Mouse (Mus musculus): Measurements from ENCODE around the gene Boll. TPM values are rescaled to one million over a fixed set of nuclear protein-coding genes. Genes with fewer than 3 reads are reported as not detected.
"Not testable (repeated sequence)": the region's sequence is repeated elsewhere in the genome, so short reads cannot be mapped to it uniquely, and the experiment has no call there.

Boll gene
- polyA plus RNA-seq, 1 experiment from 2014 or later = 0.28 TPM

DNA sequence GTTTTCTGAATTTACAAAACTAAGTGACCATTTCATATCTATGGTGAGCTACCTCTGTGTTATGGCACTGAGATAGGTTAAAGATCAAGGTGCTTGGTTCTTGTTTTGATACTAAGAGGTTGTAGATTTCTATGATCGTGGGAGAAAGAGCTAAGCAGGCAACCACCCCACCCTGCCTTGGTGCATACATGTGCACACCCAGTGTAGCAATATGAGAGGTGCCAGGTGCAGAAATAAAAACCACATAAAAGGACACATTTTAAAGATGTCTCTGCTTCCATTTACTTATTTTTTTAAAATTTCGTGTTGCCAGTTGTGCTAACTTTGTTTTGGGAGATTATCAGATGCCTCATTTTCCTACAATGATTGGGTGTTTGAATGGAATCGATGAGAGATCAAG lies 9.4 kb upstream of the Boll start:
- no peaks in the 10 kb centered on the region for H3K36me3 ChIP-seq
- H3K9me3 ChIP-seq = no peaks in the 10 kb centered on the region
- no peaks in the 10 kb centered on the region for H3K27me3 ChIP-seq
- H3K9ac ChIP-seq (replicated peaks) = no peak overlapping the region
- 83% methylated on average over 3 of the region's 3 CpGs for WGBS
- no peak for ATAC-seq (ENCODE audit: low FRiP score, low read depth)
- H3K4me3 ChIP-seq = no peak overlapping the region
- H3K27ac ChIP-seq (replicated peaks) = no peak overlapping the region
- no peaks in the 10 kb centered on the region for H3K4me1 ChIP-seq
- no peak overlapping the region for H3K4me2 ChIP-seq (replicated peaks)

DNA sequence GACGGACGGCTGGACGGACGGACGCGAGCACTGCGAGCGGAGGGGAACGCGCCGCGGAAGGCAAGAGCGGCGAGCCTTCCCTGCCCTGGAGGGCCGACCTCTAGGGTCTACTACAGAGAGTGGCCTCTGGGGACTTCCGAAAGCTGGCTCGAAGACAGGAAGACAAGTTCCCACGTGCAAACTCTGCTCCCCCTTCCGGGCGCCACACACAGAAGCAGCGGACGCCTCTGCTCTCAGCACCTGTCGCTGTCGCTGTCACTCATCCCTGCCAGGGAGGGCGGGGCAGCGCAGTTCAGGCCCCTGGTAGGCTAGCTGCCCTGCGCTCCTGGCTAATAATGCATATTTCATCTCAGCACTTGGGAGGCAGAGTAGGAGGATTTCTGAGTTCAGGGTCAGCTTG lies 317 bp upstream of the Boll start:
- Histone ChIP-seq H3K4me3 (peak overlapping the region; percentile 51), H3K9me3 (0 out of 2 replicates have a peak, but pooled peaks cover 4% of the 10 kb centered on the region), H3K4me2 (replicated peaks) (peak overlapping the region; percentile 58), H3K27ac (replicated peaks) (no peak overlapping the region), H3K36me3 (no peaks in the 10 kb centered on the region), H3K9ac (replicated peaks) (no peak overlapping the region), H3K4me1 (0 out of 2 replicates have a peak, but pooled peaks cover 6% of the 10 kb centered on the region), H3K27me3 (peaks cover 21% of the 10 kb centered on the region)
- ATAC-seq (ENCODE audit: low FRiP score, low read depth) = peak; percentile 86
- under 1% methylated on average over 13 of the region's 27 CpGs for WGBS

DNA sequence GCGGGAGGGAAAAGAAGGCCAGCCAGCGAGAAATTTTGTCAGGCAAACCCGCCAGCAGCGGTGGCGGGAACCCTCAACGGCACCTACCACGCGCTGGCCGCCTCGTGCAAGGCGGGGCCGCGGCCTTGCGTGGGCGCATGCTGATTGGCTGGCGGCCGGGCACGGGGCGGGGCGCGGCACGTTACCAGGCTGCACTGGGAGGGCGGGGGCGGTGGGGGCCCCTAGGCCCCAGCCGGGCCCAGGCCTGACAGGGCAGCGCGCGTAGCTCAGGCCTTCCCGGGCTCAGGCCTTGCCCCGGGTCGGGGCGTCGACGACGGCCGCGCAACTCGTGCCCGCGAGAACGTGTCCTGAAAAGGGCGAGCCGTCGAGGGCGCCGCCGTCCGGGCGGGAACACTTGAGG lies 635 bp downstream of the Boll start:
- peak overlapping the region; percentile 51 for H3K4me3 ChIP-seq
- H3K36me3 ChIP-seq = no peaks in the 10 kb centered on the region
- 52% methylated on average over 44 of the region's 49 CpGs for WGBS
- H3K9me3 ChIP-seq = 0 out of 2 replicates have a peak, but pooled peaks cover 4% of the 10 kb centered on the region
- 0 out of 2 replicates have a peak, but pooled peaks cover 6% of the 10 kb centered on the region for H3K4me1 ChIP-seq
- peak overlapping the region; percentile 58 for H3K4me2 ChIP-seq (replicated peaks)
- H3K27me3 ChIP-seq = peaks cover 21% of the 10 kb centered on the region
- H3K9ac ChIP-seq (replicated peaks) = no peak overlapping the region
- no peak overlapping the region for H3K27ac ChIP-seq (replicated peaks)
- ATAC-seq (ENCODE audit: low FRiP score, low read depth) = peak; percentile 66

DNA sequence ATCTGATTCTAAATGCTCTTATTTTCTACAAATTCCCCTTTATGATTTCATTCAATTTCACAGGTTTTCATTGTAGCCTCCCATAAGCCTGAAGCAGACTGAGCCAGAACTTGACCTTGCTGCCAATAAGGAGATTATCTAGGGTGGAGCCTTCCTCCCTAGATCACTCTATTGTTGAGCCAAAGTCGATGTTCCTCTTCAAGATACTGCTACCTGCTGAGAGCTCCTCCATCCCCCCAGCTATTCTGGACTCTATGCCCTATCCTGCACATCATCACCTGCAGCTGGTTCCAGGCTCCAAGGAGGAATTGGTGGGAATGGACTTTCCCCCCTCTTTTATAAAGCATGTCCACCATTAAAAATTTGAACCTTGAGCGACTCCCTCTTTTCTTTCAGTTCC lies 11.4 kb downstream of the Boll start:
- 60% methylated on average over 2 of the region's 2 CpGs for WGBS
- H3K4me3 ChIP-seq; H3K27me3 ChIP-seq; H3K4me2 ChIP-seq (replicated peaks); ATAC-seq (ENCODE audit: low FRiP score, low read depth); H3K9ac ChIP-seq (replicated peaks); H3K4me1 ChIP-seq; H3K9me3 ChIP-seq; H3K27ac ChIP-seq (replicated peaks); H3K36me3 ChIP-seq: not testable (repeated sequence)

DNA sequence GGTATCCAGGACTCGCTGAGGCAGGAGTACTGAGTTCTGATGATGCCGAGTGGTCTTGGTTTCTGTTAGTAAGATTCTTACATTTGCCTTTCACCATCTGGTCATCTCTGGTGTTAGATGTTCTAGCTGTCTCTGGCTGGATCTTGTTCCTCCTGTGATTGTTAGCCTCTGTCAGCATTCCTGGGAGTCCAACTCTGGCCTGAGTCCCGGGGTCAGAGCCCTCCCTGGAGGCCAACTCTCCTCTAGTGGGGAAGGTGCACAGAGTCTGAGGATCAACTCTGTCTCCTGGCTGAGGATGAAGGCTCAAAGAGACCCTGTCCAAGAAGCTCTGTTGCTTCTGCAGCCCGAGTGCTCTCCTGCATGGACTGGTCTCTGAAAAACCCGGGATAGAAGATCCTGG lies 37.8 kb downstream of the Boll start:
- H3K27me3 ChIP-seq; H3K9ac ChIP-seq (replicated peaks); H3K4me3 ChIP-seq; H3K27ac ChIP-seq (replicated peaks); H3K36me3 ChIP-seq; H3K4me2 ChIP-seq (replicated peaks); H3K9me3 ChIP-seq; ATAC-seq (ENCODE audit: low FRiP score, low read depth); H3K4me1 ChIP-seq: not testable (repeated sequence)
- 85% methylated on average over 5 of the region's 5 CpGs for WGBS

DNA sequence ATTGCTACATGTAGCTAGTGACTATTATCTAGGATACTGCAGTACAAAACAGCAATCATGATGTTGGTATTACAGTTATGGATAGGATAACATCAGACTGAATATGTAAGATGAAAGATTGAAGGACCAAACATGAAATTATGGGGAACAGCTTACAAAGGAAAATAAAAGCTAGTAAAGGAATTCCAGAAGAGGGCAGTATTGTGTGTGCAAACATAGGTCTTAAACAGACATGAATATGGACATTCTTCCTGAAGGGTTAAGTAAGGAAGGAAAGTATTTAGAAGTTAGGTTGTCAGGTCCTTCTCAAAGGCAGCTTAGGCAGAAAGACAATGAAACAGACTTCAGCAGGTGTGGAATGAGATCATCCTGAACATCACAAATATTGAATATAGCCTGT lies 62.2 kb downstream of the Boll start:
- Histone ChIP-seq H3K27ac (replicated peaks) (no peak overlapping the region), H3K27me3 (no peaks in the 10 kb centered on the region), H3K4me3 (no peak overlapping the region), H3K9ac (replicated peaks) (no peak overlapping the region), H3K4me1 (no peaks in the 10 kb centered on the region), H3K36me3 (no peaks in the 10 kb centered on the region), H3K9me3 (0 out of 2 replicates have a peak, but pooled peaks cover 5% of the 10 kb centered on the region), H3K4me2 (replicated peaks) (no peak overlapping the region)
- ATAC-seq (ENCODE audit: low FRiP score, low read depth) = no peak

DNA sequence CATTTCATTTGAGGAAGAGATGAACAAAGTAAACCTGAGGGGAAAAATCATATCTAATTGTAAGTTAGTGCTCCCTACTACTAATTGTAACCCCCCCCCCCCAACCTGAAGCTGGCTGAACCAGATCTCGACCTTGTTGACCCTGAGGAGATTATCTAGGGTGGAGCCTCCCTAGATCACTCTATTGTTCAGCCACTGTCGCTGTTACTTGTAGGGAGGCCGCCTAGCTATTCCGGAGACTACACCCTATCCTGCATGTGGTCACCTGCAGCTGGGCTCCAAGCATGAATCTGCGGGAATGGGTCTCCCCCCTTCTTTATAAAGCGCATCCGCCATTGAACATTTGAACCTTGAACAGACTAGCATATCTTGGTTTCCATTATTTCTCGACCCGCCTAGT lies 84.2 kb downstream of the Boll start:
- no peak overlapping the region for H3K27ac ChIP-seq (replicated peaks)
- H3K36me3 ChIP-seq = no peaks in the 10 kb centered on the region
- no peak for ATAC-seq (ENCODE audit: low FRiP score, low read depth)
- no peaks in the 10 kb centered on the region for H3K4me1 ChIP-seq
- H3K4me3 ChIP-seq = no peak overlapping the region
- WGBS = 73% methylated on average over 9 of the region's 9 CpGs
- H3K9me3 ChIP-seq = no peaks in the 10 kb centered on the region
- H3K4me2 ChIP-seq (replicated peaks) = no peak overlapping the region
- no peaks in the 10 kb centered on the region for H3K27me3 ChIP-seq
- no peak overlapping the region for H3K9ac ChIP-seq (replicated peaks)

DNA sequence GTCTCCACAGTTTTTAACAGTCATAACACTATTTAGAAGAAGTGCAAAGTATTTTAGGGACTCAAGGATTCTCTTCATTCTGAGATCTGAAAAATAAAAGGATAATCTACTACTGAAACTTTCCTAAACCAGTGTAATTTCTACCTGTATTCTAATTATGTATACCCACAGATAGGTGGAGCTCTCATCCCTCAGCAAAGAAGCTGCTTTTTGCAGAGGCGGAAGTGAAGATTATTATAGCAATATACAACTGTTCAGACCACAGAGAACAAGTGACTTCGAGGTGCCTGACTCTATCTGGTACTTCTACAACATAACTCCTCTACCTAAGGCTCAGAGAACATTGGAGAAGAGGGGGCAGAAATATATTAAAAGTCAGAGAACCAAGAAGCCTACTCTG lies 97.8 kb downstream of the Boll start:
- Histone ChIP-seq H3K9ac (replicated peaks) (no peak overlapping the region), H3K4me2 (replicated peaks) (no peak overlapping the region), H3K4me1 (no peaks in the 10 kb centered on the region), H3K27me3 (no peaks in the 10 kb centered on the region), H3K9me3 (no peaks in the 10 kb centered on the region), H3K4me3 (no peak overlapping the region), H3K36me3 (no peaks in the 10 kb centered on the region), H3K27ac (replicated peaks) (no peak overlapping the region)
- 83% methylated on average over 2 of the region's 2 CpGs for WGBS
- ATAC-seq (ENCODE audit: low FRiP score, low read depth) = no peak

DNA sequence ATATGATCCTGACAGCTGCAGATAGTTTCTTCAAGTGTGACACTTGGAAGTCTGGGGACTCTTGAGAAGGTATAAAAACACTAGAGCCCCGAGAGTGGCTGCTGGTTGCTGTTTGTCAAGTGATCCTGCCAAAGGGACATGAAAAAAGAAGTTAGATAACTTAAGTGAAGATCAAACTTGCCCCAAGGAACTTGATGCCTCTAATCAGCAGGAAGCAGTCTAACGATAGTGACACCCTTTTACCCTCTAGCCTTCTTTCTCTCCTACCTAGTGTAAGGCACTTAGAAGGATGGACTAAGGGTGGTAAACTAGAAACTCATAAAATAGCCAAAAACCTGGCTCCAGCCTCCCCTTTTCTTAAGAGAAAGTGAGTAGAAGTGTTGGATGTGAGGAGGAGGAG lies 98.9 kb downstream of the Boll start:
- 77% methylated on average over 2 of the region's 2 CpGs for WGBS
- Histone ChIP-seq H3K36me3 (no peaks in the 10 kb centered on the region), H3K4me1 (no peaks in the 10 kb centered on the region), H3K27ac (replicated peaks) (no peak overlapping the region), H3K4me2 (replicated peaks) (no peak overlapping the region), H3K27me3 (no peaks in the 10 kb centered on the region), H3K9me3 (no peaks in the 10 kb centered on the region), H3K9ac (replicated peaks) (no peak overlapping the region), H3K4me3 (no peak overlapping the region)
- no peak for ATAC-seq (ENCODE audit: low FRiP score, low read depth)

DNA sequence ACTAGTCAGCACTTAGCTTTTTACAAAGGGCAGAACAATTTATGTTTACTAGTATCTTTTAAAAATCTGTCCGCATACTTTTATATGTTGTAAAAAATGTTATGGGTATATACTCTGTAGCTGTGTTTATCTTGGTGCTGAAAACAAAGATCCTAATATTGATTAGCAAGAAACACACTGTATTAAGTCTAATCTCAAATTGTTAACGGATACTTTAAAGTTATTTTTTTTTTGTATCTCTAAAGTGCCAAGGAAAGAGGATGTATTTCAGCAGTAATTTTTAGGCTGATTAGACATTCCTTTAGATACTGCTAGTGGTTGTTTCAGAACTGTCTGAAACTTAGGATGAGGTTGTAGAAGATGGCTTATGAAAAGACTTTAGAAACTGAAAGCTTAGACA lies 116.9 kb downstream of the Boll start:
- H3K4me3 ChIP-seq = no peak overlapping the region
- H3K9ac ChIP-seq (replicated peaks) = no peak overlapping the region
- no peaks in the 10 kb centered on the region for H3K9me3 ChIP-seq
- ATAC-seq (ENCODE audit: low FRiP score, low read depth) = no peak
- H3K27me3 ChIP-seq = no peaks in the 10 kb centered on the region
- H3K27ac ChIP-seq (replicated peaks) = no peak overlapping the region
- 89% methylated on average over 2 of the region's 2 CpGs for WGBS
- H3K4me2 ChIP-seq (replicated peaks) = no peak overlapping the region
- no peaks in the 10 kb centered on the region for H3K4me1 ChIP-seq
- H3K36me3 ChIP-seq = no peaks in the 10 kb centered on the region

DNA sequence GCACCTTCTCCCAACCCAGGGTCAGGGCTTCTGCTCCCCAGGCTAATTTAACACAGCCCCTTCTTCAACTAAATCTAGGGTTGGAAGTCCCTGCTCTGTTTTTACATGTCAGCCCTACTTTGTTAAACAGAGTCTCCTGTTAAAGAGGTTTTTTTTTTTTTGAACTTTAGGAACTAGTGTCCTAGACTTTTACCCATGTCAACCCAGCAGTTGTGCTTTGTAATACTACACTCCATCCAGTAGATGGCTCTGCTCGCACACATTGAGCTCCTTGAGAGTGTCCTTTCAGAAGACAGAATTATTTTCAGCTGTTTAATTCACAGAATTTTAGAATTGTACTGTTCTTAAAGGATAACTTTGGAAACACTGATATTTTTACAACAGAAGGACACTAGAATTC lies 124.0 kb downstream of the Boll start:
- Histone ChIP-seq H3K9me3 (no peaks in the 10 kb centered on the region), H3K27ac (replicated peaks) (no peak overlapping the region), H3K27me3 (no peaks in the 10 kb centered on the region), H3K4me1 (peaks cover 29% of the 10 kb centered on the region), H3K9ac (replicated peaks) (peak overlapping the region; percentile 87; the same call in 1 of the 2 replicates), H3K4me3 (peak overlapping the region; percentile 77), H3K36me3 (no peaks in the 10 kb centered on the region), H3K4me2 (replicated peaks) (peak overlapping the region; percentile 80)
- ATAC-seq (ENCODE audit: low FRiP score, low read depth) = no peak
- 0% methylated on average over 1 of the region's 1 CpGs for WGBS

DNA sequence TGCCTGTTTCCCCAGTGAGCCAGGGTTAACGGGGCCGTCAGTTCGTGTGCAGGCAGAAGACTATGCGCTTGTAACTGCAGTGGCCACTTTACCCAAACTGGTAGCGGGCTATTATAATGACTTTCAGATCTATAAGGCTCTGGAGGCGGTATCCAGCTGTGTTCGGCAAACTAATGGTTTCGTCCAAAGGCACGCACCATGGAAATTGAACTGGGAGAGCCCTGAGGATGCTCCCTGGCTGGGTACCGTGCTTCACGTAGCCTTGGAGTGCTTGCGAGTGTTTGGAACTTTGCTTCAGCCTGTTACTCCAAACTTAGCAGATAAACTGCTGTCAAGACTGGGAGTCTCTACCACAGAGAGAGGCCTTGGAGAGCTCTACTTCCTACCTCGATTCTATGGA lies 124.8 kb downstream of the Boll start:
- Histone ChIP-seq H3K4me3 (peak overlapping the region; percentile 77), H3K4me1 (peaks cover 29% of the 10 kb centered on the region), H3K9me3 (no peaks in the 10 kb centered on the region), H3K27ac (replicated peaks) (no peak overlapping the region), H3K9ac (replicated peaks) (peak overlapping the region; percentile 87), H3K27me3 (no peaks in the 10 kb centered on the region), H3K4me2 (replicated peaks) (peak overlapping the region; percentile 80), H3K36me3 (no peaks in the 10 kb centered on the region)
- no peak for ATAC-seq (ENCODE audit: low FRiP score, low read depth)
- WGBS = 29% methylated on average over 13 of the region's 13 CpGs

DNA sequence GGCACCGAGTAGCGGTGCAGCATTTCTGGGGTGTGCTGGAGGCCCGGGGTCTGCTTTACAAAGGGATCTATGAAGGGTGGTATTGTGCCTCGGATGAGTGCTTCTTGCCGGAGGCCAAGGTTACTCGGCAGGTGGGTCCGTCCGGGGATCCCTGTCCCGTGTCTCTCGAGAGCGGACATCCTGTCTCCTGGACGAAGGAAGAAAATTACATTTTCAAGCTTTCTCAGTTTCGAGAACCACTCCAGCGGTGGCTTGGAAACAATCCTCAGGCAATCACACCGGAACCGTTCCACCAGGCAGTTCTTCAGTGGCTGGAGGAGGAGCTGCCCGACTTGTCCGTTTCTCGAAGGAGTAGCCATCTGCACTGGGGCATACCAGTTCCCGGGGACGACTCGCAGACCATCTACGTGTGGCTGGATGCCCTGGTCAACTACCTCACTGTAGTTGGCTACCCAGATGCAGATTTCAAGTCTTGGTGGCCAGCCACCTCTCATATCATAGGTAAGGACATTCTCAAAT lies 125.6 kb downstream of the Boll start:
- Histone ChIP-seq H3K4me2 (replicated peaks) (peak overlapping the region; percentile 80), H3K9me3 (no peaks in the 10 kb centered on the region), H3K4me1 (peaks cover 29% of the 10 kb centered on the region), H3K27ac (replicated peaks) (peak overlapping the region; percentile 75), H3K9ac (replicated peaks) (peak overlapping the region; percentile 87), H3K4me3 (peak overlapping the region; percentile 77), H3K27me3 (no peaks in the 10 kb centered on the region), H3K36me3 (no peaks in the 10 kb centered on the region)
- peak; percentile 64; the same call in 1 of the 2 replicates for ATAC-seq (ENCODE audit: low FRiP score, low read depth)
- 1% methylated on average over 23 of the region's 23 CpGs for WGBS

All from midbrain, embryonic 12.5 days (tissue).